Mouse (Mus musculus): Measurements from ENCODE around the gene Ccdc27.
A peak's percentile ranks its signal among the peaks of the same experiment; 100 is the strongest.

DNA sequence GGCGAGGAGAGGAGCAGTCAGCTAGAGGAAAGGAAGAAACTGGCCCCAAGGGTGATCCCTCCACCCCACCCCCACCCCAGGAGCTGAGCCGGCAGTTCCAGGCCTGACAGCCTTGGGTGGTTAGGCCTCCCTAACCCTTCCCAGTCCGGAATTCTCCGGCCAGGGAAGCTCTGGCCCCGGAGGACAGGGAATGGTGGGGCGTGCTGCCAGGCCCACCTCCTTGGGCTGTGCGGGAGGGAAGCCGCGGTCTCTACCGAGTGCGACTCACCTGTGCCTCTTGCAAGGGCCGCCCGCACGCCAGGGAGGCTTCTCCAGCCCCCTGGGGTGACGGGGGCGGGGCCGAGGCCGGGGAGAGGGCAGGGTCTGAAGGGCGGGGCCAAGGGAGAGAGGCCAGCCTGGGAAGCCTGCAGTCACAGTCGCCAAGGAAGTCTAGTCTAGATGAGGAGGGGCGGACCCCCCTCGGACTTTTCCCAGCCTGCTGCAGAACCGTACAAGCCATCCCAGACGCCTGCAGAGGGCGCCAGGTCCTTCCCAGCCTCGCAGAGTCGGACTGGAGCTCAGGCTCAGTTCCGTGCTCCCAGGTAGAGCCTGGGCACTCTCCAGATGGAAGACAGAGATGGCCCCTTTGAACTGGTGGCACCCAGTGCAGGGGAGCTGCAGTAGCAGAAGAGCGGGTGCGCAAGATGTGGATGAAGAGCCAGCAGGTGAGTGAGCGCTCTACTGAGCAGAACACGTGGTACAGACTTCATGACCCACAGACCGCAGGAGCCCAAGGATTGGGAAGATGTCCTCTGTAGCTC is 16.6 kb downstream of the Ccdc27 start, which contains the start of gene Smim1:
- peak; percentile 59 for TF ChIP-seq CTCF (IDR thresholded peaks at IDR 0.05; ENCODE audit: borderline replicate concordance, extremely low read depth, insufficient read depth, insufficient read length)
- no peak for TF ChIP-seq POLR2A (IDR thresholded peaks at IDR 0.05; ENCODE audit: borderline replicate concordance, extremely low read depth, insufficient read depth, insufficient read length, poor library complexity, severe bottlenecking)
